Mouse (Mus musculus): Measurements from ENCODE around the gene Nck2. TPM values are rescaled to one million over a fixed set of nuclear protein-coding genes. Genes with fewer than 3 reads are reported as not detected.
A peak's percentile ranks its signal among the peaks of the same experiment; 100 is the strongest.
"Not testable (repeated sequence)": the region's sequence is repeated elsewhere in the genome, so short reads cannot be mapped to it uniquely, and the experiment has no call there.

Gene Nck2
- total and polyA plus RNA-seq, 2 experiments from 2014 or later: 40.3 to 79.2 TPM

- DNase-seq: peak; percentile 68
- TF ChIP-seq CTCF (IDR thresholded peaks at IDR 0.05; ENCODE audit: low read depth): no peak
- Histone ChIP-seq H3K36me3 (ENCODE audit: insufficient read depth) (0 out of 2 replicates have a peak, but pooled peaks cover 3% of the 10 kb centered on the region), H3K4me3 (ENCODE audit: low read depth, low read length) (no peak overlapping the region), H3K9me3 (ENCODE audit: low read length) (no peaks in the 10 kb centered on the region), H3K9ac (no peak overlapping the region), H3K4me2 (ENCODE audit: low read depth) (no peak overlapping the region), H3K27me3 (ENCODE audit: insufficient read depth, low read length) (no peaks in the 10 kb centered on the region), H3K27ac (ENCODE audit: low read depth, low read length) (peak overlapping the region; percentile 55), H3K4me1 (ENCODE audit: insufficient read depth) (peaks cover 25% of the 10 kb centered on the region)
- ATAC-seq: peak; percentile 76
- 33% methylated on average over 7 of the region's 7 CpGs for WGBS
Measured at GRCm38 (mm10) chr1:43531307-43531706, 86.9 kb downstream of the Nck2 start.

DNA sequence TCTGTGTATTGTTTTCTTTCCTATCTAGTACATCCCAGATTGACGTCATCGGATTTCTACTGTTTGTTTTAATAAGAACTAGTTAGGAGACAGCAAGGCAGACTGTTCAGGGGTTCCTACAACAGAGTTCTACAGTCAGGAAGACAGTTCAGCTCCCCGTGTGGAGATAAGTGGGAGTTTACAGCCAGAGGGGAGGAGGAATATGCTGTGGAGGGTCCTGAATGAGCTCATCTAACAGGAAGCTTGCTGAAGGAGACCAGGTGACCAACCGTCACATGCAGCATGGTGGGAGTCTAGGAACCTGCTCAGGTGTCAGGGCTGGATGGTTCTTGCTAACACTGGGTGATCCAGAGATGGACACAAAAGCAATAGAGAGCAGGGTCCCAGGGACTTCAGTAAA, 87.9 kb downstream of the Nck2 start:
- H3K9ac ChIP-seq: no peak overlapping the region
- ATAC-seq (peak; percentile 24; the same call in 1 of the 2 replicates), DNase-seq (no peak)
- peak; percentile 37 for TF ChIP-seq CTCF (IDR thresholded peaks at IDR 0.05; ENCODE audit: low read depth)
- H3K27me3 ChIP-seq (ENCODE audit: insufficient read depth, low read length): no peaks in the 10 kb centered on the region
- WGBS: 74% methylated on average over 4 of the region's 4 CpGs
- no peak overlapping the region for H3K27ac ChIP-seq (ENCODE audit: low read depth, low read length)
- H3K9me3 ChIP-seq (ENCODE audit: low read length): no peaks in the 10 kb centered on the region
- 0 out of 2 replicates have a peak, but pooled peaks cover 3% of the 10 kb centered on the region for H3K36me3 ChIP-seq (ENCODE audit: insufficient read depth)
- no peak overlapping the region for H3K4me3 ChIP-seq (ENCODE audit: low read depth, low read length)
- H3K4me1 ChIP-seq (ENCODE audit: insufficient read depth): peaks cover 26% of the 10 kb centered on the region
- no peak overlapping the region for H3K4me2 ChIP-seq (ENCODE audit: low read depth)

DNA sequence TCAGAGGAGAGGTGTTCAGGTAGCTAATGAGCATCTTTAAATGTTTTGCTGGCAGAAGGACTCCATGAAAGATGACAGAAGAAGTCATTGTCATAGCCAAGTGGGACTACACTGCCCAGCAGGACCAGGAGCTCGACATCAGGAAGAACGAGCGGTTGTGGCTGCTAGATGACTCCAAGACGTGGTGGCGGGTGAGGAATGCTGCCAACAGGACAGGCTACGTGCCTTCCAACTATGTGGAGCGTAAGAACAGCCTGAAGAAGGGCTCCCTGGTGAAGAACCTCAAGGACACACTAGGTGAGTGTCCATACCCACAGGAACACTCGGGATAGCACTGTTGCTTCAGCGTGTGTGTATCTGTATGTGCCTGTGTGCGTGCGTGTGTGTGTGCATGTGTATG, 89.1 kb downstream of the Nck2 start:
- not testable (repeated sequence) for H3K4me2 ChIP-seq (ENCODE audit: low read depth); H3K36me3 ChIP-seq (ENCODE audit: insufficient read depth); H3K9me3 ChIP-seq (ENCODE audit: low read length); H3K27ac ChIP-seq (ENCODE audit: low read depth, low read length); DNase-seq; H3K27me3 ChIP-seq (ENCODE audit: insufficient read depth, low read length); ATAC-seq; H3K9ac ChIP-seq; H3K4me3 ChIP-seq (ENCODE audit: low read depth, low read length)
- H3K4me1 ChIP-seq (ENCODE audit: insufficient read depth): peaks cover 26% of the 10 kb centered on the region
- 84% methylated on average over 11 of the region's 11 CpGs for WGBS

- Histone ChIP-seq H3K4me1 (ENCODE audit: insufficient read depth) (peaks cover 28% of the 10 kb centered on the region), H3K27me3 (ENCODE audit: insufficient read depth, low read length) (no peaks in the 10 kb centered on the region), H3K4me2 (ENCODE audit: low read depth) (no peak overlapping the region), H3K4me3 (ENCODE audit: low read depth, low read length) (no peak overlapping the region), H3K9me3 (ENCODE audit: low read length) (no peaks in the 10 kb centered on the region), H3K9ac (no peak overlapping the region), H3K27ac (ENCODE audit: low read depth, low read length) (0 out of 2 replicates have a peak overlapping the region, but pooled peaks have one; percentile 42), H3K36me3 (ENCODE audit: insufficient read depth) (0 out of 2 replicates have a peak, but pooled peaks cover 3% of the 10 kb centered on the region)
- TF ChIP-seq CTCF (IDR thresholded peaks at IDR 0.05; ENCODE audit: low read depth): no peak
- ATAC-seq (no peak), DNase-seq (no peak)
- 64% methylated on average over 5 of the region's 5 CpGs for WGBS
Measured at GRCm38 (mm10) chr1:43534060-43534760, 89.8 kb downstream of the Nck2 start.

- no peak for TF ChIP-seq CTCF (IDR thresholded peaks at IDR 0.05; ENCODE audit: low read depth)
- WGBS: 62% methylated on average over 6 of the region's 6 CpGs
- H3K27me3 ChIP-seq (ENCODE audit: insufficient read depth, low read length): no peaks in the 10 kb centered on the region
- H3K4me2 ChIP-seq (ENCODE audit: low read depth): no peak overlapping the region
- H3K9ac ChIP-seq: no peak overlapping the region
- peaks cover 25% of the 10 kb centered on the region for H3K4me1 ChIP-seq (ENCODE audit: insufficient read depth)
- H3K36me3 ChIP-seq (ENCODE audit: insufficient read depth): 0 out of 2 replicates have a peak, but pooled peaks cover 3% of the 10 kb centered on the region
- H3K27ac ChIP-seq (ENCODE audit: low read depth, low read length): peak overlapping the region; percentile 42; the same call in 1 of the 2 replicates
- no peaks in the 10 kb centered on the region for H3K9me3 ChIP-seq (ENCODE audit: low read length)
- H3K4me3 ChIP-seq (ENCODE audit: low read depth, low read length): no peak overlapping the region
- DNase-seq (peak; percentile 65), ATAC-seq (peak; percentile 83)
Measured at GRCm38 (mm10) chr1:43535519-43536000, 91.2 kb downstream of the Nck2 start.

DNA sequence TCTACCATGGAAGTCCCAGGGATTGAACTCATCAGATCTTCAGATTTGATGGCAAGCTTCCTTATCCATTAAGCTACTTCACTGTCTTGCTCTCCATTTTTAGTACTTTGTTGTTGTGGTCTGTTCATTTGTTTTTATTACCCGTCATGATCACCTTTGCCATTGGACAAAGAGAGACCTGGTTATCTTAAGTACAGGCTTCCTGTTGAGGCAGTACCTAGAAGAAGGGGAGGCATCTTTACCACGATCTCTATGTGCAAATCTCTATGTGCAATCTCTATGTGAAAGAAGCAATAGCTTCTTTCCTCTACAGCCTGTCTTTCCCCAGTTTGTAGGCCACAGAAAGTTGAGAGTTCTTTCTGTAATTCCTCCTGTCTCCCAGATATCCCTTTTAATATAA, 91.9 kb downstream of the Nck2 start:
- DNase-seq (no peak), ATAC-seq (no peak)
- no peak overlapping the region for H3K9ac ChIP-seq
- H3K36me3 ChIP-seq (ENCODE audit: insufficient read depth): 0 out of 2 replicates have a peak, but pooled peaks cover 3% of the 10 kb centered on the region
- H3K4me3 ChIP-seq (ENCODE audit: low read depth, low read length): no peak overlapping the region
- H3K27me3 ChIP-seq (ENCODE audit: insufficient read depth, low read length): no peaks in the 10 kb centered on the region
- no peak for TF ChIP-seq CTCF (IDR thresholded peaks at IDR 0.05; ENCODE audit: low read depth)
- peak overlapping the region; percentile 42; the same call in 1 of the 2 replicates for H3K27ac ChIP-seq (ENCODE audit: low read depth, low read length)
- 88% methylated on average over 2 of the region's 2 CpGs for WGBS
- H3K4me1 ChIP-seq (ENCODE audit: insufficient read depth): peaks cover 18% of the 10 kb centered on the region
- H3K9me3 ChIP-seq (ENCODE audit: low read length): no peaks in the 10 kb centered on the region
- H3K4me2 ChIP-seq (ENCODE audit: low read depth): no peak overlapping the region

DNA sequence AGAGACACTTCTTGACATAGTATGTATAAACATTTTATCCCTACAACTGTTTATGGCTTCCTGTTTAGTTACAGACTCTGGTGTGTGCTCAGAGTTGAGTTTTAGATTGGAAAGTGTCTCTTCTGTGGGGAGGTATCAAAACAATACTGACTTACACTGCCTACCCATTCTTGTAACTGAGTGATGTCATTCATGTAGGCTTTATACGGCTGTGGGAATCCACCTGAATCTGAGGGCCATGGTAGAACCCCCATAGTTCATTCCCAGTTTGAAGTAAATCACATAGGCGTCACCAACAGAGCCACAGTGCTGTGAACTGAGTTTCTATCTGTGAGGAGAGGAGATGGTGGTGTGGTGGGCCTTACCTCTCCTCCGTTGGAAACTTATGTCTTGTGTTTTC, 92.6 kb downstream of the Nck2 start:
- TF ChIP-seq CTCF (IDR thresholded peaks at IDR 0.05; ENCODE audit: low read depth): no peak
- H3K36me3 ChIP-seq (ENCODE audit: insufficient read depth): 0 out of 2 replicates have a peak, but pooled peaks cover 3% of the 10 kb centered on the region
- no peak overlapping the region for H3K4me2 ChIP-seq (ENCODE audit: low read depth)
- peaks cover 14% of the 10 kb centered on the region for H3K4me1 ChIP-seq (ENCODE audit: insufficient read depth)
- no peak overlapping the region for H3K4me3 ChIP-seq (ENCODE audit: low read depth, low read length)
- DNase-seq: no peak
- no peak for ATAC-seq
- H3K27me3 ChIP-seq (ENCODE audit: insufficient read depth, low read length): no peaks in the 10 kb centered on the region
- no peak overlapping the region for H3K9ac ChIP-seq
- H3K27ac ChIP-seq (ENCODE audit: low read depth, low read length): no peak overlapping the region
- 85% methylated on average over 3 of the region's 3 CpGs for WGBS
- H3K9me3 ChIP-seq (ENCODE audit: low read length): no peaks in the 10 kb centered on the region
